Mouse (Mus musculus): ENCODE data around the gene Lrrc75a.

Gene Lrrc75a

DNA sequence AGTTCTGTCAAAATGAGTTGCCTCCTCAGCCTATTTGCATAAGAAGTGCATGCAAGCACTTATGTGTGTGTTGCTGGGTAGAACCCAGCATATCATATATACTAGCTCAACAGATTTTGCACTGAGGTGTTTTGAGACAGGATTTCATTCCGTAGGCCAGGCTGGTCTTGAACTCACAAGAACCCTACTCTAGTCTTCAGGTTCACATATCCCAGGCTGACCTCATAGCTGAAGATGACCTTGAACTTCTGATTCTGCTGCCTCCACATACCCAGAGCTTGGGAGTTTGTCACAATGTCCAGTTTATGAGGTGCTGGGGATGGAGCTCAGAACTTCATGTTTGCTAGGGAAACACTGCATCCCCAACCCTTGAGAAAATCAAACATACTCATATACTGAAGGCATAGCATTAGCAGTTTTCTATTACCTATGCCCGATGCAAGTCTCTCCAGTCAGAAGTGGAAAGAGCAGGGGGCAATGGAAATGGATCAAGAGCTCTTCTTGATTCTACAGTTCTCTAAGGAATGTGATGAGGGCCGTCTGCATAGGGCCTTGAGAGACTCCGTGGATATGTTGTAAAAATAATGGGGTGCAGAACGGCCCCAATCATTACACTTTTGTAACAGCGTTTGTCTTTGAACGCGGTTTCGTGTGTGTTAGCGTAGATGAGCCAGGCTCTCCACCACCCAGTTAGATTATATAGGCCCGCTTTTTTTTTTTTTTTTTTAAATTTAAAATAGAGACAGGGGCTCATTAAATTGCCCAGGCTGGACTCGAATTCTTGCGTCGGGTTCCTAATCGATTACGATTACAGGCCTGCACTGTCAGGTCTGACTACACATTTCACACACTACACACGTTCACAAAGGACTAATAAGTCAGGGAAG, 46.3 kb downstream of the Lrrc75a start:
- no peak for DNase-seq (ENCODE audit: extremely low read depth, low read depth, low spot score)

DNA sequence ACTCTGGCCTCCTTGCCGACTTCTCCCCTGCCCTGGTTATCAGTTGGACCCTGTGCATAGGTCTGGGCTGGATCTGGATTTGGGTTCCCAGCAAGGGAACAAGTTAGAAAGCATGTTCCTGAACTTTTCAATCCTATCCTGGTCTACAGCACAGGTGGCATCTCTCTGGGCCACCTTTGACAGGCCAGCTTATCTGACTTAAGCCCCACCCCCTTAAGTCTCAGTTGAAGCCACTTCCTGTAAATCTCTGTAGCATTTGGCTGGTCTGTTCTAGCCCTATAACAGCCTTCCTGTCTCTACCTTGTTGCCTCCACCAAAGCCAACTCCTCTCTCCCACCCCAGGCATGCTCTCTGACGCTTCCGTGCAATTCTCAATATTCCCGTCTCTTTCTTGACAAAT, 49.8 kb downstream of the Lrrc75a start:
- DNase-seq (ENCODE audit: extremely low read depth, low read depth, low spot score), result no peak

DNA sequence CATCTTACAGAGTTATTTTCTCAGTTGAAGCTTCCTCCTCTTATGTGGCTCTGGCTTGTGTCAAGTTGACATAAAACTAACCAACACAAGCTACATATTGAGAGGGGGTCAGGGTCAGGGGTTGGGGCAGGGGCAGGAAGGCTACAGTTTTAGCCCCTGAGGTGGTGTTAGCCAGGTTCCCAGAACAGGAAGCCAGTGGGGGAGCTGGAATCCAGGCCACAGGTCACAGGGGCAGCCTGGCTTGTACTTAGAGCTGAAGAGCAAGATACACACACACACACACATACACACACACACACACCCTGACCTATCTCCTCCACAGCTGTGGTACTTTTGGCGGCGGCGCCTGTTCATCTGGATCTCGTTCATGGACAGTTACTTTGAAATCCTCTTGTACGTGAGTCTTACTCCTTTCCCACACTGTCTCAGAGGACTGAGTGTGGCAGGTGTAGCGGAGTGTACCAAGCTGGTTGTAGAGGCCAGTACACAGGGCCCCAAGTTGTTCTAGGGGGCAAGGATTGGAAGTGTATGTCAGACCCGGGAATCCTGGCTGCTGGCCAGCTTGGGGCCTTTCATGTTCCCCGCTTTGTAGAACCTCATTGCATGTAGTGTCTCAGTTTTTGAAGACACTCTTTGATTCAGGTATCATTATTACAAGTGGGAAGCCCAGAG, 56.3 kb downstream of the Lrrc75a start:
- no peak for DNase-seq (ENCODE audit: extremely low read depth, low read depth, low spot score)

DNA sequence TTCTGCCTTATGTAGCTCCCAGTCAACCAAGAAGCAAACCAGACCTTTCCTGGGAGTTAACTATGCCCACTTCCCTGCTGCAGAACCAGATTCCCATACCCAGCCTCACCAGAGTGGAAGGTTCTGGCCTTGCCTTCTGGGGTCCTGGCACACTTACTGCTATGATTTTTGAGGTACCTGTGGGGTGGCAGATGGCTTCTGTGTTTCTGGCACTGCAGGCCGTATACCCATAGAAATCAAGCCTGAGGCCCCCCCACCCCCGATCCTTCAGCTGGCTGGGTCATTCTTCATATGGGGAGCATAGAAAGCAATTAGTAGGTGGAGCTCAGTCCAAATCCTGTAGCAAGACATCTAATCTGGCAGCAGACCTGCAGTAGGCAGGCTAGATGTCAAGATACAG, 57.3 kb downstream of the Lrrc75a start:
- no peak for DNase-seq (ENCODE audit: extremely low read depth, low read depth, low spot score)

DNA sequence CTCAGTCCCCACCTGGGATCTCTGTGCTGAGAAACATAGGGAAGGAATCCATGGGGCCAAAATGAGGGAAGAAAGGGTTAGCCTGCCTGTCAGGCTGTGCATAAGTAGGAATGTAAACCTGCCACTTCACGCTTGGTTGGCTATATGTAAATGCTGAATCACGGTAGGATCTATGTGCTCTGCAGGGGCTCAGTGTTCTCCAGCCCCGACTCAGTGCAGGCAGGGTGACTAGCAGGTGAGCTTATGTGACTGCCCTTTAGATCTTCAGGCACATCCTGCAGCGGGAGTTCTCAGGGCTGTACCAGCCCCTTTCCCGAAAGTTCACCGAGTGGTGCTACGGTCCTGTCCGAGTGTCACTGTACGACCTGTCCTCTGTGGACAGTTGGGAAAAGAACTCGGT, 58.9 kb downstream of the Lrrc75a start:
- DNase-seq (ENCODE audit: extremely low read depth, low read depth, low spot score), result no peak

DNA sequence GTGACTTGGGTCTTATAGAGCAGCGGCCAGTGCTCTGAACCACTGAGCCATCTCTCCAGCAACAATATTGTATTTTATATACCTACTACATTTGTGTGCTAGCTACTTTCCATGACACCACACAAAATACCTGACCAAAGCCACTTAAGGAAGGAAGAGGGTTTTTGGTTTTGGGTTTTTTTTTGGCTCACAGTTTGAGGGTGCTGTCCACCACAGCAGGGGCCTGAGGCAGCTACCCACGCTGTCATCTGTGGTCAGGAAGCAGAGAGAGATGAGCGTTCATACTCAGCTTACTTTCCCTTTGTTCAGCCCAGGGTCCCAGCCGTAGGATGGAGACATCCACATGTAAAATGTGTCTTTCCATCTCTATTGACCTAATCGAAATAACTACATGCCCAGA, 61.3 kb downstream of the Lrrc75a start:
- DNase-seq (ENCODE audit: extremely low read depth, low read depth, low spot score), result no peak

DNA sequence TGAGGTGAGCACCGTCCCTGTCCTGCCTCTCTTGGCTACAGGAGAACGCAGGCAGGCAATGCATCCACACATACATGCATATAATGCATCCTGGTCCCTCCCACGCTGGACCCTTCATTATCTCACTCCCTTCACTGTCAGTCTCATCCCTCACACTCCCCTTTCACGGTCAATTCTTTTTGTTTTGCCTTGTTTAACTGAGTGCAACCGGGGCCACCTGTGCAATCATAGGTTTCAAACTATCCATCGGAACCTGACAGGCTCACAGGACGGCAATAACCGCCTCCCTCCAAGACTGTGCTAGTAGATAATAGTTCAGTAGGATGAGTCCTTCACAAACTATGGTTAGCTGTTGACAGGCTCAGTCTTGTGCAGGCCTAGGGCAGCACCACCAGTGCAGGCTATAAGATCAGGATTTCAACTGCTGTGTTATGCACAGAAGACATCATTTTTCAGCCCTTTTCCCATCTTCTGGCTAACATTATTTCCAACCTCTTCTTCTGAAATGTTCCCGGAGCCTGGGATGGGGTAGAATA, 63.6 kb downstream of the Lrrc75a start:
- DNase-seq (ENCODE audit: extremely low read depth, low read depth, low spot score), result no peak

DNA sequence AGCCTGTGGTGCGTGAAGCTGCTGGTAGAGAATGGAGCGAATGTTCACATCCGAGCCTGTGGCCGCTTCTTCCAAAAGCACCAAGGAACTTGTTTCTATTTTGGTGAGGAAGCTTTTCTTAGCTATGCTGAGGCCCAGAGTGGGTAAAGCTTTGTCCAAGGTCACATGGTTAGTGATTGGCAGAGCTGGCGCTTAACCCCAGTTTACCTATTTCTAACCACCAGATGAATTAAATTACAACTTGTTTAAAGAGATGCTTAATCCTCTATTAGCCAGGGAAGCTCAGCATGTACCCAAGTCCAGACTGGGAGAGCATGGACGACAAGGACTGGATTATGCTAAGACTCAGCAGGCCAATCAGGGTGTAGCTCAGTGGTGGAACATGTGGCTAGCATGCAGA, 65.3 kb downstream of the Lrrc75a start:
- no peak for DNase-seq (ENCODE audit: extremely low read depth, low read depth, low spot score)

DNA sequence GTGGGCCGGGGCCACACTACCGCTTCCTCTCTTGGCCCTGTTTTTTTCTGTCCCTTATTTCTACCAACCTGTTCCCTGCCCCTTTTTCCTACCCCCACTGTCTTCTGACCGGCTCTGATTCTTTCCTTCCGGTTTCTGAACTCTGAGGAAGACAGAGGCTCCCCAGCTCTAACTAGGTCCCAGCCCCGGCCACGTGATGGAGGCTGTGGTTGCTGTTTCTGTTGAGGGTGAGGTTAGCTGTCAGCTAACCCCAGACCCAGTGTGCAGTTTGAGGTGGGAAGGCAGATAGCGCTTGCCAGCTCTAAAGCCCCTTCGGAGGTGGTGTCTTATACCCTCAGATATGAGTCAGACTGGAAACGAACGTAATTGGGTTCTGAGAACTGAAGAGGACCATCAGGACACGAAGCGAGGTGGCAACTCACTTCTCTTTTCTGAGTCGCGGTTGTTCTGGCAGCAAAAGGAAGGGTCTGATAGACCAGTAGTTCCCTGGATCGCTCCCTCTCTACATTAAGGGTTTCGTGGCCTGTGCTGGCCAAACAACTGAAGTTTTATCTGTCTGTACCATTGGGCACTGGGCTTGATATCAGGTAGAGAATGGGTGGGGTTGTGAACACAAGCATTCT, 71.7 kb downstream of the Lrrc75a start:
- DNase-seq (ENCODE audit: extremely low read depth, low read depth, low spot score), result no peak

DNA sequence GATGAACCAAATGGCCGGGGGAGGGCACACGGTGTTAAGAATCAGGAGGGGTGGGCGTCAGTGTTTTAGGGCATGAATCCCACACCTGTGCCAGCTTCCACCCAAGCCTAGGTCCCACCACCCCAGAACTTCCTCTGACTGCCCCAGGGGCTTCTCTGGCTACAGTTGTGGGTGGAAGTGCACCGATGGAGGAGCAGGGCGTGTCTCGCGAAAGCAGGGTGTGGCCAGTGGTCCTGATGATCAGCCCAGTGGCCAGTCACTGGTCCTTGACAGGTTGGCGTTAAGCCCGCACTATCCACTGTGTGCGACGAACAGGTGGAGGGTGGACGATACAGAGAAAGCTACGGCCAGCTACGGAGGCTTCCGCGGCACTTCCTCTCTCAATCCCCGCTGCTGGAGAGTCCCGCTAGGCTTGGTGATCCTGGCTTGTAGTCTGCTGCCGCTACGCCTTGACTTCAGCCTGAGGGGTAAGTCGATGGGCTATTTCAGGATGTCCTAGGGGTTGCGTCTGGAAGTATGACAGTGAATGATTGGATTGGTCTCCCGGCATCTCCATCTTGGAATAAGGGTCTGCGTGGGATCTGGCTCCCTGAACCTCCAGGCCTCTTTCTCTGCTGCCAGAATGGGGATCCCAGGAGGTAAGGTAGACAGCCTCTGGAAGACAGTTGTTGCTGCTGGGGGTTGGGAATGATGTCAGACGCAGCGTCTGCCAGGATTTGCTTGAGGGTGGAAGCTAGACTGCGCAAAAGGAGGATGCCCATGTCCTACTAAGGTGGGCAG, 72.5 kb downstream of the Lrrc75a start:
- no peak for DNase-seq (ENCODE audit: extremely low read depth, low read depth, low spot score)

DNA sequence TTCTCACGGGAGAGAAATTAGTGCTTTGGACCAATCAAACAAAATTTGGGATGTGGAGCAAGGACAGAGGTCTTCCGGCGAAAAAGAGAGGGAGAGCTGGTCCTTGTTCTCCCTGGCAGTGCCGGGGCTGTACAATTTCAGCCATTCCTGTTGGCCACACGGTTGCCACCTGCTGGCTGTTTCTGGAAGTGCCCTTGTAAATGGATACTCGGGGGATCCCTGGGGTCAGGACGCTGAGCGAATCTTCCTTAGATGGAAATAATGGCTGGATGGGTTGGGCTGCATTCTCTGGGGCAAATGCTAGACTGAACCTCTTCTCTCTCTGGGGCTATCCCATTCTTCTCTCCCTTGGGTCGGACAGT, 73.0 kb downstream of the Lrrc75a start:
- DNase-seq (ENCODE audit: extremely low read depth, low read depth, low spot score), result no peak

DNA sequence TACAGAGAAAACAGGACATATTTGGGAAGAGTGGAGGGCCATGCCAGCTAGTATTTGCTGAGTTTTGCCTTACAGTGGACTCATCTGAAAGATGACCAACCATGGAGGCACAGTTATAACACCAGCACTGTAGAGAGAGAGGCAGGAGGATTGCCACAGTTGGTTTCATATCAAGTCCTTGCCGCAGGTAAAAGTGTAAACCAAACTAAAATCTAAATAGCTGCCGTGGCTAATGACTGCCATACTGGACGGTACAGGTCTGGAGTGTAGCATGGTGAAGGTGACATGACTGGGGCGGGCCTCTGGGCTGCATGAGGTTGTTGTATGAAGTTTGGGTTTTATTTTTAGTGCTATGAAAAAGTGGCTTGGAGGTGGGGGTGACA, 73.6 kb downstream of the Lrrc75a start:
- DNase-seq (ENCODE audit: extremely low read depth, low read depth, low spot score), result no peak

DNA sequence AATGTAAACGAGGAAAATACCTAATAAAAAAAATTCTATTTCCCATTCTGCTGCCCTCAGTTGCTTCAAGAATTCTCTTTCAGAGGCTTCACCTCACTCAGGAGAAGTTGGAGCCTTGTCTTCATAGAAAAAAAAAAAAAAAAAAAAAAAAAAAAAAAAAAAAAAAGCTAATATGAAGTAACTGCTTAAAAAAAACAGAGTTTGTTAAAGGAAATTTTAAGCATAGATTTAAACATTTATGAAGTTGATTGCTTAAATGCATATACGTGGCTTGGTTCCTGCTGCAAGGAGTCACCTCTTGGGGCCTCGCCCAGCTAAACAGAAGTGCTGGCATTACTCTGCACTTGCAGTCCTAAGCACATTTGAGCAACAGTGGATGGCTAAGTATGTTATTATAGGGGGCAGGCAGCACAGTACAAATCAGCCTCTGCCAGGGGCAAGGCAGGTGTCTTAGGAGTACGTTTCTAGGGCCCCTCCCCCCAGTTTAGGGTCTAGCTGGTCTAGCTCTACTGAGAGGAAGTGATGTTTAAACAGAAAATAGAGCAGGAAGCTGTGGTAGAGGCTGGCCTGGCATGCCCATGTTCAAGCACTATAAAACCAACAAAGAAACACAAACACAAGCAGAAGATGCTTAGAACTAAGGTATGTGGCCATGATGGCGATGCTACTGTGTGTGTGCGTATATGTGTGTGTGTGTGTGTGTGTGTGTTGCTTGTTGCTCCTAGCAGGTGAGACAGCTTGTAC, 74.2 kb downstream of the Lrrc75a start, which contains the start of gene Trpv2:
Gene Trpv2, plus strand, starts transcription at position 528 of the 744 bp plus-strand sequence.
- peak; percentile 47 for DNase-seq (ENCODE audit: extremely low read depth, low read depth, low spot score)

DNA sequence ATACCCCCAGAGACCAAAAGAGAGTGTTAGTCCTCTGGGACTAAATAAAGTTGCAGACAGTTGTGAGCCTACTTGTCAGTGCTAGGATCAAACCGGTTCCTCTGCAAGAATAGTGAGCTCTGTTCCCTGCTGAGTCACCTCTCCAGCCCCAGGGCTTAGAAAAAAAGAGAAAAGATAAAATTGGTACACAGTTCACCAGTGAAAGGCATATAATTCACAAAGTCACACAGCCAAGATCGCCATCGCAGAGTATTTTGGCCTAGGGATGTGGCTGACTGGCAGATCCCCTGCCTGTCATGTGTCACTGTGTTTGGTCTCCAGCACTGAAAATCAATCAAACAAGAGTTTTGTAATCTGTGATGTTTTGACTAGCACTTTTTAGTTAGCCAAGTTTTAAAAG, 80.0 kb downstream of the Lrrc75a start:
- DNase-seq (ENCODE audit: extremely low read depth, low read depth, low spot score), result peak; percentile 87

DNA sequence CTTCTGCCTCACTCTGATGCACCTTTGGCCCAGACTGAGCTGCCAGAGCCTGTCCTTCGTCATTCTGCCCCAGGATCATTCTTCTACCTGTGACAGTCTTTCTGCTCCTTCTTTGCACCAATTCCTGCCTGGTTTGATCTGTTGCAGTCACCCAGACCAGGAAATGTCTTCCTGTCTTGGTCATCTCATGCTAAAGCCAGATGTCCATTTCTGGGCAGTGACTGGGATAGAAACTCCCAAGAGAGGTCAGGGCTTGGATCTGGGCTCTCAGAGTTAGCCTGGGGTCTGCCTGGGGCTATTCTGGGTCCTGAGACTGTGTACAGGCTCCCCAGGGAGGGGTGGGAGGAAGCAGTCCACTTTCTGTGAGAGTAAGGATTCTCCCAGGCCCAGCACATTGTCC, 82.1 kb downstream of the Lrrc75a start:
- DNase-seq (ENCODE audit: extremely low read depth, low read depth, low spot score), result no peak

DNA sequence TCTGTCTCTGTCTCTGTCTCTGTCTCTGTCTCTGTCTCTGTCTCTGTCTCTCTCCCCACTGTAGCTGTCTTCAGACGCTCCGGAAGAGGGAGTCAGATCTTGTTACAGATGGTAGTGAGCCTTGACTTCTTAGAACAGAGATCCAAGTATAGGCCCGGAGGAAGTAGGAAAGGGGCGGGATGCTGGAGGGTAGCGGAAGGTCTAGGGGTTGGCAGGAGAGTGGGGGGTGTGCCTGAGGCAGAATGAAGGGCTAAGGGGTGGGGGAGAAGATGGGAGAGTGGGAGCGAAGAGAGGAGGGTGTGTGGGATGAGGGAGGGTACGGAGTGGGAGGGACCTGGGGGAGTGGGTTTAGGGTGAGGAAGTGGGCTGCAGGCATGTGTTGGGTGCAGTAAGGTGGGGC, 82.6 kb downstream of the Lrrc75a start:
- no peak for DNase-seq (ENCODE audit: extremely low read depth, low read depth, low spot score)

DNA sequence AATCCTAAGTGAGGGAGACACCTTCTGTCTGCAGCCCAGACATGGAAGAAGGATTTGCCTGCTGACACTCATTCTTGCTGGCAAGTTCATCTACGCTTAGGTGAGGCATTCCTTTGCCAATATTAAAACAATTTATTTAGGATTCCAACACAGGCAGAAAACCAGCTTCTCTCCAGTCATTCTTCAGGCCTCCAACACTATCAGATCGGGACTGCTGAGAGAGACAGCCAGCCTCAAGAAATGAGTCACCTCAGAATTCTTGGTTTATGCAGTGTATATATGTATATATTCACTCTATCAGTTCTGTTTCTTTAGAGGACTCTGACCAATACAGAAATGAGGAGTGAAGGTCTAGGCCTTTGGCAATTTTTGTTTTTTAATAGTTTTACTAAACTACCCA, 84.7 kb downstream of the Lrrc75a start:
- DNase-seq (ENCODE audit: extremely low read depth, low read depth, low spot score), result no peak

DNA sequence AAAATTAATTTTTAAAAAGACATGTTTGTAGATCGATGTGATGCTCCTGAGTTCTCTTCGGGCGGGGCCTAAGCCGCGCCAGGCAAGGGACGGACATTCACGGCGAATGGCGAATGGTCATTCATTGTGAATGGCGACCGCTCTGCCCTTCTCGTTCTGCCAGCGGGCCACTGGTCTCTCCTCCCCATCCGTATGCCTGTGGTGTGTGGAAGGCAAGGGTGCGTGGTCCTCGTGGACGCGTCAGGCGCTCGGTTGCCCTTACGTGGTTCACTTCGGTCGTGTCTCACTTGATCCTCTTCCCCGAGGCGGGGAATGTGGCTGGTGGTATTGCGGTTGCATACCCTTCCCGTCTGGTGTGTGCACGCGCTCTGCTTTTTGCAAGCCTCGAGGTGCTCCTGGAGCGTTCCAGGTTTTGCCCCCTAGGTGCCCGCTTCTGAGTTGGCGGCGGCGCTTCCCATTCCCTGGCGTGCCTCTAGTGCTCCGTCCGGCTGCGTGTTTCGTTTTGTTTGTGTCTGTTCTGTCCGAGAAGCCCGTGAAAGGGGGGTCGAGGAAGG, 87.8 kb downstream of the Lrrc75a start:
- DNase-seq (ENCODE audit: extremely low read depth, low read depth, low spot score), result no peak

DNA sequence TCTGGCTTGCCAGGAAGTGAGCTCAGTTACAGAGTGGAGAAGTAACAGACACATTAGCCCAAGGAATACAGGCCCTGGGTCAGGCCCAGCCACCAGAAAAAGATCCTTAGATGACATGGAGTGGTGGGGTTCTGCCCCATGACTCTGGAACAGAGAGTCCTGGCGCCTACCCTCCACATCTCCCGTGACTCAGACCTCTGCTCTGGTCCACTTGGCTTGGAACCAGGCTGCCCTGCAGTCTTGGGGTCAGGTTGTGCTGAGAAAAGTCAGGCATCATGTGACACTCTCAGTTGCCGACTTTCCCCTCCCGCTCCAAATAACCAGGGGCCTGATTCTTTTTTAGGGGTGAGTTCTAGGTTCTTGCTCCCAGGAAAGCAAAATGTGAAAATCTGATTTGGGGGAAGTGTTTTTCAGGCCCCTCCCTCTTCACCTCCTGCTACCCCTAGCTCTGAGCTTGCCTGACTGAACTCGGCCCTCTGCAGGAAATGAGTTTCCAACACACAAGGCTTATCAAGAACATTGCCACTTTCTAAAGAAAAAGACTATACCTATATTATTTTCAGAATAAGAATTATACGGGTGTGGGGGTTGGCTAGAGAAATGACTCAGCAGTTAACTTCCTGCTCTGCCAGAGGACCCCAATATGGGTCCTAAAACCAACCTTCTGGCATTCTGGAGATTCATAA, 89.2 kb downstream of the Lrrc75a start:
- DNase-seq (ENCODE audit: extremely low read depth, low read depth, low spot score), result no peak
